Mouse (Mus musculus) kidney, postnatal 10 days (tissue): ENCODE data around the gene Zfp428.

Experiments
- DNase-seq: peaks from one replicate; pipeline ENCODE4 v3.0.0; 2021; ENCODE audit warnings: mixed read lengths

Zfp428 gene

GRCm38 (mm10) chr7:24523723-24524122 is 16.9 kb downstream of the Zfp428 start:
- DNase-seq = no peak

- DNase-seq = no peak
Observed at GRCm38 (mm10) chr7:24524978-24525377, 18.2 kb downstream of the Zfp428 start.

GRCm38 (mm10) chr7:24525686-24526420 is 19.0 kb downstream of the Zfp428 start:
- no peak for DNase-seq

- no peak for DNase-seq
Observed at GRCm38 (mm10) chr7:24528861-24529260, 22.1 kb downstream of the Zfp428 start.

DNA sequence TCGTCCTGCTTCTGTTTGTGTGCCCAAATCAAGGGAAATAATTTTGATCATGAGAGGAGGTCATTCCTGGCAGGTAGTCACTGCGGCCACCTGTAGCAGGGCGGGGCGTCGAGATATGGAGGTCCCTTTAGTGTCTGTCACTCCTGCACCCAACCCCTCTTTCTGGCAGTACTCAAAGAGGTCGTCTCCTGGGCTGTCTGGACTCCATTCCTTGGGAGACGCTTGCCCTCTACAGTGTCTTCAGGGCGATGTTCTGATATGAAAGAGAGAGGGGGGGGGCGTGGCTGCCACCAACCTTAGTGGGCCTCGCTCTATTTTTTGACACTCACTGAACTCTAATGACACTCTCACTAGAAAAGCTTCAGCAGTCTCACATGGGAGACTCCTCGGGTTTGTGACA is 22.8 kb downstream of the Zfp428 start:
- DNase-seq = peak; percentile 38

DNA sequence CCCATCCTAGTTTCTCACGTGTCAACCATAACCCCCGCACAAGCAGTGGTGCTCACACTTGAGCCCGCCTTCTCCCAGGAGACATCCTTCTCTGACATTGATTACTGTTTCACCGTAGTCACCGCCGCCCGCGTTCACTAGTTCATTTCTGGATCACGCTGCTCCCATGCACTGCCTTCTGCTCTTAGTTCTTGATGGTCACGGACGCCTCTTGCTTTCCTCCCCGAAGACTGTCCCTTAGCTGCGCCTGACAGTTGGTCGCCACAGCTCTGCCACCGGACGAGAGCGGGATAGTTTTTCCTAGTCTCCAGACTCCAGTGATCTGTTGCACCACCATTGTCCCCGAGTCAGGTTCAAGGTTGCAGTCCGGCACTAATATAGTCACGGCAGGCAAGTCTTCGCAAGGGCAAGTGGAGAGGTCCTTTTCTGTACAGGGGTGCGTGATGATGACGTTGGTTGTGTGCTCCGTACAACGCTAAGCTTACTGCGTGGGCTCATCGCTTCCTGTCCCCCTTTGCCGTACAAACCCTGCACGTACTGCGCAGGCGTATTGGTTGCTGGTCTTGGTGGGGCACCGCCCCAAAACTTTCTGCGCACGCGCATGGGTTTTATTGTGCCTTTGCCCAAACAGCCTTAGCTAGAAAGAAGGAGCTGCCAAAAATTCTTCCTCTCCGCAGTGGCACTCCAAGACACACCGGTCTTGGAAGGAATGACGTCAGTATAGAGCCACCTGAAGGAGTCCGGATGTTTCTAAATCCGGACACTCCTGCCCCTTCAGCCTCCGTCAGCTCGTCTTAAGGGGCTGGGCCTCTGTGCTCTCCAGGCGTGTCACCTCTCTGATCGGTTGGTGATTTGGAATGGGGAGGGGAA is 23.5 kb downstream of the Zfp428 start, which contains the start of gene Irgq:
TSS of gene Irgq (plus strand) at position 628 of the 870 bp plus-strand sequence.
- DNase-seq = peak; percentile 99

GRCm38 (mm10) chr7:24531211-24531971 is 24.6 kb downstream of the Zfp428 start:
- DNase-seq = peak; percentile 86

- no peak for DNase-seq
Observed at GRCm38 (mm10) chr7:24533031-24533571, 26.3 kb downstream of the Zfp428 start.

DNA sequence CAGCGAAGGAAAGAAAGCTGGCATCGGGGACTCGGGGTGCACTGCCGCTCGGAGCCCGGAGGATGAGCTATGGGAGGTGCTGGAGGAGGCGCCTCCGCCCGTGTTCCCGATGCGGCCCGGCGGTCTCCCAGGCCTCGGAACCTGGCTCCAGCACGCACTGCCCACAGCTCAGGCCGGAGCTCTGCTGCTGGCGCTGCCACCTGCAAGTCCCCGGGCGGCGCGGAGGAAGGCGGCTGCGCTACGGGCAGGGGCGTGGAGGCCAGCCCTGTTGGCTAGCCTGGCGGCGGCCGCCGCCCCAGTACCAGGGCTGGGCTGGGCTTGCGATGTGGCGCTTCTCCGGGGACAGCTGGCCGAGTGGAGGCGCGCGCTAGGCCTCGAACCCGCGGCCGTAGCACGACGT is 27.0 kb downstream of the Zfp428 start:
- no peak for DNase-seq

- DNase-seq = no peak
Observed at GRCm38 (mm10) chr7:24534301-24534700, 27.5 kb downstream of the Zfp428 start.

GRCm38 (mm10) chr7:24537081-24537480 is 30.3 kb downstream of the Zfp428 start:
- no peak for DNase-seq

DNA sequence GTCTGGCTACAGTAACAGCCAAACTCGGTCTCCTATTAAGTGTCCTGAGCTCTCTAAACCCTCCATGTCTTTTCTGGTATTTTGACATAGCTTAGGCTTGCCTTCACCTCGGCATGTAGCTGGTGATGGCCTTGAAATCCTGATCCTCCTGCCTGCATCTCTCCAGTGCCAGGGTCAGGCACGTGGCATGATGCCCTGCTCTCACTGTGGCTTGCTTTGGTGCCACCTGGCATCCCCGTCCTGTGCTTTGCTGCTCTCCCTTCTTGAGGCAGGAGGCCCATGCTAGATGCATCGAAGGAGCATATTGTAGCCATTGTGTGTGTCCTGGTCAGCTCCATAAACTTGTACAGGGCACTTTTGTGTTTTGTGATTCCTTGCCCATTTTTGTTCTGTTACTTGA is 30.8 kb downstream of the Zfp428 start:
- no peak for DNase-seq

- peak; percentile 61 for DNase-seq
Observed at GRCm38 (mm10) chr7:24538154-24538553, 31.3 kb downstream of the Zfp428 start.

GRCm38 (mm10) chr7:24538701-24539100 is 31.9 kb downstream of the Zfp428 start:
- DNase-seq = no peak

DNA sequence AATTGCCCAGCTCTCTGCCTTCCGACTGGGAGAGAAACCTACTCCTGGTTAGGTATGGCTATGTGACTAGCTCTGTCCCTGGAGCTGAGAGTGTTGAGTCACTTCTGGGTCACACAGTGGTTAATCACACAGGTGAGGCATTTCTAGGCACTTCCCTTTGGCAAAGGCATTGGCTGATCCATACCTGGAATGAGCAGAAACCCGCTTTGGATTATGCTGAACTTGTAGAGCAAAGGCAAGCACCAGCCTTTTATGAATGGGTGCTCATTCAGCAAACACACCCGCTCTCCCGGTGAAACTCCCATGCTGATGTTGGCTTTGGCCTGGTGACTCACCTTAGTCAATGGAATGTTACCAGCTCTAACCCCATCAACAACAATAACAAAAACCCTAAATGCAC is 32.9 kb downstream of the Zfp428 start:
- no peak for DNase-seq

GRCm38 (mm10) chr7:24544506-24544905 is 37.7 kb downstream of the Zfp428 start:
- no peak for DNase-seq

GRCm38 (mm10) chr7:24546068-24546614 is 39.3 kb downstream of the Zfp428 start, which contains the start of the genes Pinlyp and Xrcc1:
Pinlyp (minus strand) TSS chr7:24546118.
Xrcc1 (plus strand) TSS chr7:24546289.
- peak; percentile 24 for DNase-seq

- peak; percentile 100 for DNase-seq
Observed at GRCm38 (mm10) chr7:24546634-24547389, 40.0 kb downstream of the Zfp428 start.

GRCm38 (mm10) chr7:24547534-24548036 is 40.8 kb downstream of the Zfp428 start:
- peak; percentile 19 for DNase-seq

DNA sequence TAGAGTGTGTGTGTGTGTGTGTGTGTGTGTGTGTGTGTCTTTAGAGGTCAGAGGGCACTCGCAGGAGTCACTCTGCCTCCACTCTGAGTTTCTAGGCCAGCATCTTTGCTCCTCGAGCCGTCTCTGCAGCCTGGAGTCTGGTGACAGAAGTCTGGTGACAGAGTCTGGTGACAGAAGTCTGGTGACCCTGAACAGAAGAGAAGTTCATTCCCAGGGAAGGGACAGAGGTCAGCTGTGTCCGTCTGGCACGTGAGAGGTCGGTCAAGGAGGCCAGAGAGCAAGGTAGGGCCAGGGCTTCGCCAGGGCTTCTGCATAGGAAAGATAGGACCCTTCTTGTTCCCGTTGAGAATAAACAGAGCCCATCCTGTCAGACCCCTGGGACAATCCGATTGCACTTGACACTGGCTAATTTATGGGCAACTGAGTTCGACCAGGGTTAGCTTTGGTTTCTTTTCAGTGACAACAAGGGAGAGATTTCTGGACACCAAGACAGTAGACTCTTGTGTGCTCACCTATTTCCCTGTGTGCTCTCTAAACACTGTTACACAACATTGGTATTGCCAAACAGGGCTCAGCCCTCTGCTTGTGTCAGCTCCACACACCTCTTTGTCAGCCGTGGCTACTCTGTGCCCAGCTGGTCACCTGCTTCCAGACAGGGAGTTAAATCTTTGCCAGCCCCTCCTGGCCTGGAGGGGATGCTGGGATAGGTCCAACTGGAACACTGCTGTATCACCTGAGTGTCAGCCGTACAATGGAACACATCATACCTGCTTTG is 45.4 kb downstream of the Zfp428 start:
- DNase-seq = no peak

- DNase-seq = peak; percentile 28
Observed at GRCm38 (mm10) chr7:24555786-24556185, 49.0 kb downstream of the Zfp428 start.
